Mouse (Mus musculus): ENCODE results near the gene Tmc8.

The Tmc8 gene

DNA sequence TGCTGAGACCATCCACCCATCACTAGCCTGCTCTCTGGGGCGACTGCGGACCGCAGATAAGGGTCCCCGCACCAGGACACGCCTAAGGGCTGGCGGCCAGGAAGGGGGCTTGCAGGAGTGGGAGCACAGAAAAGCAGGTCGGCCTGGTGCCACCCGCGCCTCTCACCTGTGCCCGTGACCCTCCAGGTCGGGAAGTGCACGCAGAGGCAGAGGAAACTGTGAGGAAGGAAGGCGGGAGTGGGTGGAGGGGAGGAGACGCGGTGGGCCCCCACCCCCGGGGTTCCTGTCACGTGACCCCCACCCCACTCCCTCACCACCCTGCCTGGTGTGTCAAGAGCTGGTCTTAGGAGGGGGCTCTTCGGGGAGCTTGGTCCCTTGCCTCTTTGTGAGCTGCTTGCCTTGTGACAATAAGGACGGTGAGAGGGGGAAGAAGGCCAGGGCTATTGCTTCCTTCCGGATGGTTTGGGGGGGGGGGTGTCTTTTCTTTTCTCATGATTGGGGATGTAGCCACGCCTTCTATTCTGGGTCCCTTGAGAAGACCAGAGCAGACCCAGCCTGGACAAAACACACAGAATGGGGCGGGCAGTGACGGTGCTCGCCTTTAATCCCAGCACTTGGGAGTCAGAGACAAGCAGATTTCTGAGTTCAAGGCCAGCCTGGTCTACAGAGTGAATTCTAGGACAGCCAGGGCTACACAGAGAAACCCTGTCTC is at the start of gene Tmc8, which contains the start of gene Tmc6:
Gene Tmc8 (plus strand): TSS at position 84 of the 712 bp plus-strand sequence.
Gene Tmc6 (minus strand): TSS at position 206 of the 712 bp plus-strand sequence.
- peak; percentile 66 for DNase-seq (ENCODE audit: low spot score)

DNA sequence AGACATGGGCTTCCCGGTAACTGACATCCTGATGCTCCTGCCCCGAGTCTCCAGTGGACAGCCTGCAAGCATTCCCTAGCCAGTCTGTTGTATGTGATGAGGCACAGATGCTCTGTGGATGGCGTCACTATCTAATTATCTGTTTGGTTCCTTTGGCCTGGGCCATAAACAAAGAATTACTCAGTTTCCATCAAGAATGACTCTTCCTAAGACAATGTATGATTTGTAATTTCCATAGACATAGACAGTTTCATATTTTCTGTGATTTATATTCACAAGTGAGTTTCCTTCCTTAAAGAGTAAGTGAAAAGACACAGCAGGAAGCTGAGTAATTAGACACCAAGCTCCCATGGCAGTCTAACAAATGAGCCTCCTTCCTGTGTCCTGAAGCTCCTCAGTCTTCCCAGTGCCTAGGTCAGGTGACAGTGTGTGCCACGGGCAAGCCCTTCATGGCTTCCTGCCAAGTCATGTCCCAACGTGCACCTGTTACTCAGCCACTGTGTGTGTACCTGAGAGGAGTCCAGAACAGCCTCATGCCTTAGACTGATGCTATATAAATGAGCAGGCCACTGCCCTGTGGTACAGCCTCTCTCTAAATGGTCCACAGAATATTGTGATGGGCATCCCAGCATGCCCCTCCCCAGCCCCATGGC is 45.7 kb upstream of the Tmc8 start:
- DNase-seq (ENCODE audit: low spot score) = no peak

- DNase-seq (ENCODE audit: low spot score) = no peak
These were observed 43.8 kb upstream of the Tmc8 start for GRCm38 (mm10) chr11:117738123-117738522.

DNA sequence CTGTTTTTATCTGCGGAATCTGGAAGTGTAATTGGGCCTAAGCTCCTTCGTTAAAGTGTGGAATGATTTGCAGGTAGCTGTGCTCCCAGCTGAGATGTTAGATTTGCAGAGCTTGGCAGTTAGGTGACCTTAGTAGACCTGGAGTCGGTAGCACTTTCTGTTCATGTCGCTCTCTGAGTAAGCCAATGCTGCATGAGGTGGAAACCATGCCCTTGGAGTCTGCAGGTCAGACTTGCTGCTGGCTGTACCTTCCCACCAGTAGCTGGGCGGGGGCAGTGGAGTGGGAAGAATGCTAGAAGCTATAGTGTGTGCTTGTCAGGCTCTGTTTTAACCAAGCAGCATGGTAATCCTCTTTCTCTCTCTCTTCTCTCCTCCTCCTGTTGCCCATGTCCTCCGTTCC is 40.7 kb upstream of the Tmc8 start:
- no peak for DNase-seq (ENCODE audit: low spot score)

DNA sequence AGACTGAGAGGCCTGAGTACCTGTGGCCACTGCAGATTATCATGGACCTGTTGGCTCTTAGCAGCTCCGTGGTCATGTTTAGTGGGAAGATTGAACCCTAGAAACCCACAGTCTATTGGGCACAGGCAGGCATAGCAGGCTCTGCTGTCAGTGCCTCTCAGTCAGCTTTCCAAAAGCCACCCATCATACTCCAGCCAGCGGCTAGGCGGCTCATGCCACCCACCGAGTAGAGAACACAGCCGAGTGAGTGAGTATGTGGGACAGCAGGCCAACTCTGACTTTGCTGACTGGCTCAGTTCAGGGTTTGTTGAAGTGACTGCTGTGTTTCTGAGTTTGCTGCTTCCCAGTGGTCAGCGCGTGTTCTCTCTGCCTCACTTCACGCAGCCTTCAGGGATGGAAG is 39.6 kb upstream of the Tmc8 start:
- DNase-seq (ENCODE audit: low spot score) = no peak

DNA sequence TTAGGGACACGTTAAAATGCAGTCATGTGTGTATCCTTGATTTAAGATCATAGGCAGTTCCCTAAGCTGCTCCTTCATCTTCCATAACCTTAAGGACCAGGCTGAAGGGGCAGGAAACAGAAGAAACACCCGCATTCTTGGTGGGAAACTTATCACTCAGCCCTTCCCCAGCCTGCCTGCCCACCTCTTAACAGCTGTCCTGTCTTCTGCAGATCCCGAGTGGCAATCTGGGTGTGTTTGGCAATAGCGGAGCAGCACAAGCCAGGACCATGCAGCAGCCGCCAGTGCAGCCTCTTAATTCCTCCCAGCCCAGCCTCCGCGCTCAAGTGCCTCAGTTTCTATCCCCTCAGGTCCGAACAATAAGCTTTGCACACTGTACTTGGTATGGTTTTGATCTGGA is 39.2 kb upstream of the Tmc8 start:
- DNase-seq (ENCODE audit: low spot score) = no peak

DNA sequence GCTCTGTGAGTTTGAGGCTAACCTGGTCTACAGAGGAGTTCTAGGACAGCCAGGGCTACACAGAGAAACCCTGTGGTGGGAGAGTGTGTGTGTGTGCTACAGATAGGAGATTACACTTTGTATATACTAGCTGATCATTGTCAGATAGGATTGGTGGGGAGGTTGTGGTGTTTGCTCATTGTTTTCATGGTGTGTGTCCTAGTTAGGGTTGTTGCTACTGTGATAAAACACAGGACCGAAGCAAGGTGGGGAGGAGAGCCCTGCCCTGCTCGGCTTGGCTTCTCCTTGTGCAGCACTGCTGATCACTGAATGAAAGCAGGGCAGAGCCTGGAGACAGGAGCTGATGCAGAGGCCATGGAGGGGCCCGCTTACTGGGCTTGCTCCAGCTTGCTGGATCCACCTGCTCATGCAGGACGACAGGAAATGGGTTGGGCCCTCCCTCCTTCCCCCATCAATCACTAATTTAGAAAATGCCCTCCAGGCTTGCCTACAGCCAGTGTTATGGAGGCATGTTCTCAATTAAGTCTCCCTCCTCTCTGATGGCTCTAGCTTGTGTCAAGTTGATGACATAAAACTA is 38.3 kb upstream of the Tmc8 start:
- DNase-seq (ENCODE audit: low spot score) = no peak

GRCm38 (mm10) chr11:117748628-117749027 is 33.2 kb upstream of the Tmc8 start:
- no peak for DNase-seq (ENCODE audit: low spot score)

DNA sequence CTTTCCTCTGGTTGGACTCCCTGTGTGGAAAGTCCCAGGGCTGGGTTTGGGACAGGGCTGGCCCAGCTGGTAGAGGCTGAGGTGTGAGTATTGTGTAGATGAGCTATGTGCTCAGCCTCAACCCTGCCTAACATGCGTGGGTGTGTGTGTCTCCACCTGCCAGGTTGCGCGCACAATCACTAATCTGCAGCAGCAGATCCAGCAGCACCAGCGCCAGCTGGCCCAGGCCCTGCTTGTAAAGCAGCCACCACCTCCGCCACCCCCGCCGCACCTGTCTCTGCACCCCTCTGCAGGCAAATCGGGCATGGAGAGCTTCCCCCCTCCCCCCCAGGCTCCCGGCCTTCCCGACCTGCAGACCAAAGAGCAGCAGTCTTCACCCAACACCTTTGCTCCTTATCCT is 32.5 kb upstream of the Tmc8 start:
- no peak for DNase-seq (ENCODE audit: low spot score)

DNA sequence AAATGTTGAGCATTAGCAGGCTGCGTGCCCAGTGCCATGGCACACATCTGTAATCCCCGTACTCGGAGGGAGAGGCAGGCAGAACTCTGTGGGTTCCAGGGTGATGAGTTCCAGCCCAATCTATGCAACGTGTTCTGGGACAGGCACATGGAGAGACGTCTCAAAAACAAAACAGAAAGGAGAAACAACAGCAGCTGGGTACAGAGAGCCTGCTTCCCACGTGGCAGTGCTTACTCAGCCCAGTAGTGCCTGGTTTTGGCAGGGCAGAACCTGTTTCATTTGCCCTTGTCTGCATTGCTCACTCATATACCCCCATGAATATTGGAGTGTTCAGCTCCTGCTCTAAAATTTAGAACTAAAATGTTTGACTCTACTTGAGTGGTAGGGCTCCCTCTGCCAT is 30.3 kb upstream of the Tmc8 start:
- no peak for DNase-seq (ENCODE audit: low spot score)

GRCm38 (mm10) chr11:117755891-117756290 is 26.0 kb upstream of the Tmc8 start:
- no peak for DNase-seq (ENCODE audit: low spot score)

GRCm38 (mm10) chr11:117759267-117759666 is 22.6 kb upstream of the Tmc8 start:
- no peak for DNase-seq (ENCODE audit: low spot score)

GRCm38 (mm10) chr11:117760374-117761119 is 21.3 kb upstream of the Tmc8 start:
- DNase-seq (ENCODE audit: low spot score) = no peak

- DNase-seq (ENCODE audit: low spot score) = no peak
These were observed 20.1 kb upstream of the Tmc8 start for GRCm38 (mm10) chr11:117761801-117762200.

- no peak for DNase-seq (ENCODE audit: low spot score)
These were observed 19.6 kb upstream of the Tmc8 start for GRCm38 (mm10) chr11:117762246-117762645.

GRCm38 (mm10) chr11:117764319-117764718 is 17.6 kb upstream of the Tmc8 start:
- no peak for DNase-seq (ENCODE audit: low spot score)

DNA sequence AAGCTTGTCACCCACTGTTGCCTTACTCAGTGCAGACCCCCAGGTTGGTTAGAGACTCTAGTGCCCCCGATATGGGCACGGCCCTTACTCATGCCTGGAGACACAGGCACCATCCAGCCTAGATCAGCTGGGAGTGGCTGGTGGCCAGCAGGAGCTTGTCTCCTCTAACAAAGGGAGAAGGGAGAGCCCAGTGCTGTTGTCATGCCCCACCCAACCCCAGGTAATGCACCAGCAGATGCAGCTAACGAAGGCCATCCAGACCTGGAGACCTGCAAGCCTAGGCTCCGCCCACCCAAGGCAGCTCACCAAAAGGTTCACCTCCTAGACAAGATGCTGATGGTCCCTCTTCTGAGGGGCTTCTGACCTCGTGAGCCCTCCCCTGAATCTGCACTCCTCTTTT is 16.5 kb upstream of the Tmc8 start:
- no peak for DNase-seq (ENCODE audit: low spot score)

DNA sequence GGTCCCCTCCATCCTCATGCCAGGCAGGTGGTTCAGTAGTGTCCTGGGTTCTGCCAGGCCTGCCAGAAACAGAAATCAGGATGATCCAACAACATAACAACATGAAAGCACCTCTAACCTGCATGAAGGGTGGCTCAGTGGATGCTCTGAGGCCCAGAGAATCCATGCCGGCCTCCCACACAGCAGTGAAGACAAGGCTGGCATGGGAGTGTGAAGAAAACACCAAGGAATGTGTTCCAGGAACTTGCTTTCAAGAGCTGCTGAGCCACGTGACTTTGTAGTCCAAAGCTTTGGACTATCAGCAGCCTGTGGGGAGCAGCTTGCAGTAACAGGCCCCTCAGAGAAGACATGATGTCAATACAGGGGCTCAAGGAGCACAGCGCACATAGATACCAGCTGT is 15.6 kb upstream of the Tmc8 start:
- DNase-seq (ENCODE audit: low spot score) = no peak

DNA sequence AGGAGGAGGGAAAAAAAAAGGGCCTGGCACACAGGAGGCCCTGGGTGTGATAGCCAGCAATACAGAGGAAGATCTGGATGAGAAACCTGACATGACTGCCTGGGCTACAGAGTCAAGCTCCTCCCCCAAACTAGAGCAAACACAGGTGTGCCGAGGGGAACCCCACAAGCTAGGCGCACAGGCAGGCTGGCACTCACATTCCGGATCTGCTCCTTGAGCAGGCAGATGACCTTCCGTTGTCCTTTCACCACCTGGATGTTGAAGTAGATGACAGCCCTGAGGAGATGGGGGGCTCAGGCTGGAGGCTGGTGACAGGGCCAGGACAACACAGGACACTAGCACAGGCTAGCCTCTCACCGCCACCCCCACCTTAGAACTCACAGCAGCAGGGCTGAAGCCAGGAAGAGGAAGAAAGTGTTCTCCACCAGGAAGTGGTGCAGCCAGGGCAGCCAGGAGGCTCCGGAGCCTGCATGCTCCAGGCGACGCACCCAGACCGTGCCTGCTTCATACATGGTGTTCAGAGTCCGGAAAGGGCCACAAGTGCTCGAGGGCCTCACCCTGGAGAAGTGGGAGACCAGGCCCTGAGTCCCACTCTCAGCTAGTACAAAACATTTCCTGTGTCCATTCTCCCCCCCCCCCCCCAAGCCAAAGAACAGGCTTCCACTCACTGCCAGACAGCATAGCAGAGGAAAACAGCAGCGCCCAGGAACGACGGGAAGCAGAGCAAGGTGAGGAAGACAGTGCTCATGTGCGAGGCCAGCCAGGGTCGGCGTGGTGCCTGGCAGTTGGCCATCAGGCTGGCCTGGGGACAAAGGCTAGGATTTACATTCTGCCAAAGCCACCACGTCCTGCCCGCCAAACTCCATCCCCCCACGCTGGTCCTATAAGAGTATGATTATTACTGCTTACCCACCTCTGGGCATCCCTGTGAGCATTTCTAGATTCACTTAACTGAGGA is 12.9 kb upstream of the Tmc8 start:
- DNase-seq (ENCODE audit: low spot score) = no peak

GRCm38 (mm10) chr11:117769683-117770047 is 12.2 kb upstream of the Tmc8 start:
- DNase-seq (ENCODE audit: low spot score) = no peak

GRCm38 (mm10) chr11:117770407-117770806 is 11.5 kb upstream of the Tmc8 start:
- DNase-seq (ENCODE audit: low spot score) = no peak

GRCm38 (mm10) chr11:117772352-117772751 is 9.5 kb upstream of the Tmc8 start:
- DNase-seq (ENCODE audit: low spot score) = no peak
